Mouse (Mus musculus): Measurements from ENCODE around the gene Tmem141.
A peak's percentile ranks its signal among the peaks of the same experiment; 100 is the strongest.

Gene Tmem141

GRCm38 (mm10) chr2:25621229-25622200, at the start of gene Tmem141:
Tmem141 (minus strand) TSS chr2:25622005.
- peak; percentile 83 for DNase-seq

GRCm38 (mm10) chr2:25666516-25666915, 44.7 kb upstream of the Tmem141 start:
- DNase-seq: no peak

GRCm38 (mm10) chr2:25664125-25664524, 42.3 kb upstream of the Tmem141 start:
- DNase-seq: no peak

GRCm38 (mm10) chr2:25663511-25663910, 41.7 kb upstream of the Tmem141 start:
- no peak for DNase-seq

GRCm38 (mm10) chr2:25661245-25661970, 39.6 kb upstream of the Tmem141 start:
- no peak for DNase-seq

- DNase-seq: no peak
Observed at GRCm38 (mm10) chr2:25660279-25660678, 38.5 kb upstream of the Tmem141 start.

- DNase-seq: no peak
Observed at GRCm38 (mm10) chr2:25657652-25658051, 35.8 kb upstream of the Tmem141 start, which contains the start of gene Lcn5. Lcn5 (plus strand) TSS chr2:25657952.

GRCm38 (mm10) chr2:25657246-25657645, 35.4 kb upstream of the Tmem141 start:
- no peak for DNase-seq

- no peak for DNase-seq
Observed at GRCm38 (mm10) chr2:25656691-25657090, 34.9 kb upstream of the Tmem141 start.

GRCm38 (mm10) chr2:25654502-25654901, 32.7 kb upstream of the Tmem141 start:
- no peak for DNase-seq

GRCm38 (mm10) chr2:25652902-25653301, 31.1 kb upstream of the Tmem141 start, which contains the start of gene Lcn8:
Lcn8 (plus strand) TSS chr2:25653120.
- no peak for DNase-seq

GRCm38 (mm10) chr2:25639890-25640289, 18.1 kb upstream of the Tmem141 start:
- no peak for DNase-seq

GRCm38 (mm10) chr2:25634046-25634445, 12.2 kb upstream of the Tmem141 start:
- no peak for DNase-seq

GRCm38 (mm10) chr2:25633616-25634015, 11.8 kb upstream of the Tmem141 start:
- DNase-seq: no peak

GRCm38 (mm10) chr2:25628738-25629137, 6.9 kb upstream of the Tmem141 start:
- DNase-seq: no peak

- no peak for DNase-seq
Observed at GRCm38 (mm10) chr2:25627811-25628210, 6.0 kb upstream of the Tmem141 start, which contains the start of gene Fcna. Fcna (minus strand) TSS chr2:25628030.

GRCm38 (mm10) chr2:25625986-25626385, 4.2 kb upstream of the Tmem141 start:
- no peak for DNase-seq

GRCm38 (mm10) chr2:25620852-25621228, 965 bp downstream of the Tmem141 start:
- no peak for DNase-seq

- DNase-seq: no peak
Observed at GRCm38 (mm10) chr2:25620386-25620785, 1.4 kb downstream of the Tmem141 start.

- no peak for DNase-seq
Observed at GRCm38 (mm10) chr2:25617578-25617977, 4.2 kb downstream of the Tmem141 start, which contains the start of gene Ccdc183. Ccdc183 (minus strand) TSS chr2:25617678.

GRCm38 (mm10) chr2:25616398-25616797, 5.4 kb downstream of the Tmem141 start:
- no peak for DNase-seq

- DNase-seq: no peak
Observed at GRCm38 (mm10) chr2:25608671-25609070, 13.1 kb downstream of the Tmem141 start.
